Mouse (Mus musculus): ENCODE results near the gene Fam122a.
A peak's percentile ranks its signal among the peaks of the same experiment; 100 is the strongest.

The Fam122a gene

DNA sequence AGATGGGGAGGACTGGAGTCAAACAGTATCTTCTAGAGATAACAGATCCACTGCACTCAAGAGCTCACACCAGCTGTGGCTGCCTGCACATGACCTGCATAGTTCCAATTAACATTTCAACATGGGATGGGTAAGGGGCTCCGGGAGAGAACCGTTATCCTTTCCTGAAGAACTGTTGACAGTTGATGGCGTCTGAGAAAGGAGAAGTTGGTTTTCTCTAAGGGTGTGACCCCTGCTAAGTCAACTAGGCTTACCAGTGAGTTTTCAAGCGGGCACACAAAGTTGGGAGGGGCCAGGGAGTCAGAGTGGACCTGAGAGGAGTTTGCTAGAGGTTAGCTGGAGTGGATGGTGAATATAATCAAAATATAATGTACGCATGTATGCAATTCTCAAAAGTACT is 13.1 kb upstream of the Fam122a start:
- DNase-seq (ENCODE audit: low read depth, low spot score): no peak

DNA sequence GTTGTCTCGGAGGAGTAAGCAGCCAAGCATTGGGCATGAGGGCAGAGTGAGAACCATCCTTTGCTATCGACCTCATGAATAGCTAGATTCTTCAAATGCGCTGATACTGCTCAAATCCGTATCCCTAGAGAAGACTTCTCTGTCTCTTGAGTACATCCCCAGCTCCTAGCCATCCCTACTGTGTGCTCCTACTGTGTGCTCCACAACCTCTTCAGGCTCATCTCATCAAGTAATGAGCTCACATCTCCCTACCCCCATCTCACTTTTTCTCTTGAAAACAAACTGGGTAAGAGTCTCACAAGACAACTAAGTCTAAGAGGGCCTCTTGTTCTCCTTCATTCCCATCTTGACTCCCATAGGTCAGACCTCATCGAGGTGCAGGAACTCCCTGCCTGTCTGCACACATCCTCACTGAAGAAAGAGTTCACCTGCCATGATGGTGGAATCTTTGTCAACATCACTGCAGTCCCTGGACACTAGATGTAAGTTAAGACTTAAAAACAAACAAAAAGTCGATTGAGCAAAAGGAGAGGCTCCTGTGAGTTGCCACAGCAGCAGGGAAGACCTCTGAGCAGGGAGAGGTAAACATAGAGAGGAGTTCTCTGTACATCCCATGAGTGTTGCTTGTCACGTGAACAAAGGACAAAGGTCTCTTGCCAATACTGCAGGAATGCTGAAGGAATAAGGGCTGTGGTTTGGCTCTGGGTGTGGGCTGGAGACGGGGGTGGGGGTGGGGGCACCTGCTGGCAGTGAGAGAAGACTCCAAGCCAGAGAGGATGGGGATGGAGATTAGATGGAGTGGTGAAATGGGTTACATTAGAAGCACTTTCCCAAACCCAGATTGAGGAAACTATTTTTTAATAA is 9.5 kb upstream of the Fam122a start:
- no peak for DNase-seq (ENCODE audit: low read depth, low spot score)

DNA sequence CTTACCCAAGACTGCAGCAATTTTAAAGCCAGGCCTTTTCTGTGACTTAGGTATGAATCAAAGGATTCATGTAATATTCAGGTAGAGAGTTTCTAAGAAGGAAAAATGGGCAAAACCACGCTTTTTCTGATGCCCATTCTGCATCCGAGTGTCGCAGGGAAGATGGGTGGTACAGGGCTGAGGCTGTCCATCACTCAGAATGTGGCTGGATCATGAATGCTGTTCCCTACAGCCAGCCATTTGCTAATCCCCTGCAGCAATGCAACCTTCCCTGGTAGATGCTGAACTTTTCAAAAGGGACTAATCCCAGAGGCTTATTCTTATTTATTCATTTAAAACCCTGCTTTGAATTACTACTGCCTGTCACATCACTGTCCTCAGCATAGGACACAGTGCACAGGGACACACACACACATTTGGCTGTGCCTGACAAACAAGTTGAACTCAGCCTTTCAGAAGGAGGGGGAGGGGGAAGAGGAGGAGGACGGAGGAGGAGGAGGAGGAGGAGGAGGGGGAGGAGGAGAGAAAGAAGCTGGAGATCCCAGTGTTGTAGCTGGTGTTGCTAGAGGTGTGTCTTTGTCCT is 7.5 kb upstream of the Fam122a start:
- no peak for DNase-seq (ENCODE audit: low read depth, low spot score)

DNA sequence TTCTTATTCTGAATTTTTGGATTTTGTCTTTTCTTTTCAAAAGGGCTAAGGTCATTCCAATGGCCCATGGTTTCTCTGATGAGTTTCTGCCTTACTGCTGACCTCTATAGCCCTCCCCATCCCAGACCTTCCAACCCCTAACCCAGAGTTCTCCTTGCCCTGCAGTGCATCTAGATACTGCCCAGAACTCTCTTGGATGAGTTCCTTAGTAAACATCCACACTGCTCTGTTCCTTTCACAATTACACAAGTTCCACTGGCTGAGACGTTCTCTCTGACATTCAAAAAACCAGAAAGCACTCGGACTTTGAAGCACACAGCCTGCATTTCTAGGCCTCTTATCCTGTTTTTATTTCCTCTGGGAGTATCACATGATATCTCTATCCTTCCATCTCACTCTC is 3.8 kb upstream of the Fam122a start:
- DNase-seq (ENCODE audit: low read depth, low spot score): no peak

DNA sequence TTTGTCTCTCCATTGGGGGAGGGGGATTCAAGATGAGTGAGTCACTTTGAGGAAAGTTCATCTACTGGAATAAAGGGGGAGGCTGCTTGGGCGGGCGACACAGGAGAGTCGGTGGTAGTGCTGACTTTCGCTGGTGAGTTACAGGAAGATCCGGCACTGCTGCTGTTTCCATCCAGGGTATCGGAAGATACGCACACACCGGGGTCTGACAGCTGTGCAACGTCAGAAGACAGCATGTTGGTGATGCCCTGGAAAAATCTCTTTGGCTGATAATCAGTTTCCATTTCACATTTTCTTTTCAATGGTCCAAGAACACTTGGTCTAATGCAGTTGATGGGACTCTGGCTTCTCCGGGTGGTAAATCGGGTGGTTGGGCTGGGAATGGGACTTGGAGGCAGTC is 695 bp downstream of the Fam122a start:
- peak; percentile 27 for DNase-seq (ENCODE audit: low read depth, low spot score)

DNA sequence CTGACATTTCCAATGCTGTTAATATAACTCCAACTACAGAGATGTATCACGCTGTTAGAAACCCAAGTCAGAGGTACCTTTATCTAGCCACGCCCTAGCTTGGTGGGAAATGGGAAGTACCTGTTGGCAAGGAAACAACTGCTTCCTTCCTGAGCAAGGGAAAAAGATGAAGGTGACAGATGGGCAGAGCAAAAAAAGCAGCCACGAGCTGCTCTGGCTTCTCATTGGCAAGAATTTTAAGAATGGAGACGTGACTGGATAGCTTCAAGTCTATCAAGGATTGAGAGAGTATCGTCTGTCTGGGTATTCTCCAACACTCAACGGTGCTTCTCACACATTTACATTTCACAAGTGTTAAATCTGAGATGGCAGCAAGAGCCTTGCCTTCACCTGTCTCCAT is 1.9 kb downstream of the Fam122a start:
- no peak for DNase-seq (ENCODE audit: low read depth, low spot score)

DNA sequence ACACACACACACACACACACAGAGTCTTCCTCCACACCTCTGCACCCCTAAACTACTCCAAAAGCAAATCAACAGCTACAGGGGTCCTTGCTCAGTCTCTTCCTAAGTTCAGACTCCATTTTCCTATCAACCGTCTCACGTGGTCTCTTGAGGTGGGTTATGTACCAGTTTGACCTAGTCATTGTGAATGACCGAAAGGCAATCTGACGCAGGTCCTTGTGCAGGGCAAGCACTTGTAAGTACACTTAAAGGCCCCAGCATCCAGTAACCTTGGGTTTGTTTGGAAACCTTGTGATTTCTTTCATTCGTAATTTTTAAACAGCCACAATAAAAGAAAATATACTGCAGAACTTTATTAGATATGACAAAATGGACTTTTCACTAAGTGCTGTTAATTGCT is 4.6 kb downstream of the Fam122a start:
- DNase-seq (ENCODE audit: low read depth, low spot score): no peak

DNA sequence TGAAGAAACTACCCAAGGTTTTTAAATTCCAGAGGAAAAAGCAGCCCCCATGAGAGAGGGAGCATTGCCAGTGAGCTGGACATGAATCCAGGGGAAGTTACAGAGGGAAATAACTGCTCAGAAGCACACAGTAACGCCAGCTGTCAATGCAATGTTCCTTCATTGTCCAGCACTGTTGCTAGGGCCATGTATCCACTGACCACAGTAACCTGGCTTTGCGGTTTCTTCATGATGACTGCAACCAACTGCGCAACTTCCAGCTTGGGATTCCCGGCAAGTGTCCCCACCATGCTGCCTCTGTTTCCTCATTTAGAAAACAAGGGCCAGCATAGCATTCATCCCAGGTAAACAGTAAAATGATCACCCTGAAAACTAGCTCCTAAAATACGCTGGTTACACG is 5.6 kb downstream of the Fam122a start:
- no peak for DNase-seq (ENCODE audit: low read depth, low spot score)

DNA sequence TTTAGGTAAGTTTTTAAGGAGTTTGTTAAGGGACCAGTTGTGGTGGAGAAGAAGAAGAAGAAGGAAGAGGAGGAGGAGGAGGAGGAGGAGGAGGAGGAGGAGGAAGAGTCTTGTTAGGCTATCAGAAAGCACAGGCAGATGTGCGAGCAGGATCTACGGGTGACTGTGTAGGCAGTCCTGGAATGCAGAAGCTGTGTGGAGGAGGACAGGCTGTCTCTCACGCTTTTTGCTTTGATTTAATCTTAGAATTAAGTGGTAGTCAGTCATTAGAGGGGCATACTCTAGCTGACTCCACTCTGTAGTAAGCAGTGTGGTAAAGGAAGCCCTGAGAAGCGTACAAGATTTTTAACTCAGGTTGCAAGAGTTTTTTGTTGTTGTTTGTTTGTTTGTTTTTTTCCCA is 7.9 kb downstream of the Fam122a start:
- no peak for DNase-seq (ENCODE audit: low read depth, low spot score)

DNA sequence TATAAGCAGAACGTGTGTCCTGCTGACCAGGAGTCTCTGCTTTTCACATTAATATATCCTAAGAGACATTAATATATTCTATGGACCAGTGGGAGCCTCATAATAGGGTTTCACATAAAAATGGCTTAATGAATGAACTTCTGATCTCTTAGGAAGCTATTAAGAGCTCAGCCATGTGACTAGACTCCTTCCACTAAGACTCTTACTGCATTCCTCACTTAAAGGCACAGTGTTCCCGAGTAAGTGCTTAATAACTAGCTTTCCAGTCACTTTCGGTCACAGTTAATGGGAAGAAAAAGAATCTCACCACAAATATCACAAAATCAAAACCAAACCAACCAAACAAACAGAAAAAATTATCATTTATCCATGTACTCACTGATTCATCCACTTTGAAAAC is 8.5 kb downstream of the Fam122a start:
- no peak for DNase-seq (ENCODE audit: low read depth, low spot score)

DNA sequence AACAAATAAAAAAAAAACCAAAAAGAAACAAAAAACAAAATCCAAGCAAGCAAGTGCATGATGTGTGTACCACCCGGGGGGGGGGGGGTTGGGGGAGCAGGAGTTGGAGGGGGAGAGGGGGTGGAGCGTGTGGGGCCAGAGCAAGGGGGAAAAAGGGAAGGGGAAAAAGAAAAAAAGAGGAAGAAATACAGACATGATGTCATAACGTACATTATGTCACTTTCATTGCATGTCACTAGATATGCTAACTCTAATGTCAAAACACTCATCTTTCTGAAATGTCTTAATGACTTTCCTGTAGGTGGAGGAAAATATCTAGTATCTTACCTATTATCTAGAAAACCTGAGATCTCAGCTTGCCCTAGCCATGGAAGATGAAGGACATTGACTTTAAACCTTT is 14.1 kb downstream of the Fam122a start:
- DNase-seq (ENCODE audit: low read depth, low spot score): no peak

DNA sequence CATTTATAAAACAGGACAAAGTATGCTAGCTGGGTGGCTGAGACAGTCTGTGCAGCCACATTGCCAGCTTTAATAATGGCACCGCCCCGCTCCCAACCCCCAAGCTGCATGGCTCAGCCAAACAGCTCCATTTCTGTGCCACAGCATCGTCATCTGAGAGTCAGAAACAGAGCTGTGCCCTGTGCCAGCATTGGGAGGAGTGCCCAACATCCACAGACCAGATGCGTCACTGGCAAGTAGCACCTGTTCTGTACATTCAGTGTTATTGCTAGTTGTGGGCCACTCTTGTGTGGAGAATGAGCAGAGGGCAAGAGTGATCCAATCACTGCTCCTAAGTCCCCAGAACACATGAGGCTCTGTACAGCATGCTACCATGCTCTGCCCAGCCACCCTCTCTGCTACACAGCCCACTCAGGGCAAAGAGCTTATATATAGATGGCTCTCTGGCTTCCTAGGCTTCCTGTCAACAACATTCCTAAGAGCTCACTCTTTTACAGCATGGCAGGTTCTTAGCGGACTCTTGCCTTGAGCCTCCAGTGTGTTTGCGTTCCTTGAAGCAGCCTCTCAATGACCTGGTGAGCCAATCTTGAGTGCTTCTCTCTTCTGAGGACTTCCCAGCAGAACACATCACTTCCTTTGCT is 20.4 kb downstream of the Fam122a start:
- no peak for DNase-seq (ENCODE audit: low read depth, low spot score)

DNA sequence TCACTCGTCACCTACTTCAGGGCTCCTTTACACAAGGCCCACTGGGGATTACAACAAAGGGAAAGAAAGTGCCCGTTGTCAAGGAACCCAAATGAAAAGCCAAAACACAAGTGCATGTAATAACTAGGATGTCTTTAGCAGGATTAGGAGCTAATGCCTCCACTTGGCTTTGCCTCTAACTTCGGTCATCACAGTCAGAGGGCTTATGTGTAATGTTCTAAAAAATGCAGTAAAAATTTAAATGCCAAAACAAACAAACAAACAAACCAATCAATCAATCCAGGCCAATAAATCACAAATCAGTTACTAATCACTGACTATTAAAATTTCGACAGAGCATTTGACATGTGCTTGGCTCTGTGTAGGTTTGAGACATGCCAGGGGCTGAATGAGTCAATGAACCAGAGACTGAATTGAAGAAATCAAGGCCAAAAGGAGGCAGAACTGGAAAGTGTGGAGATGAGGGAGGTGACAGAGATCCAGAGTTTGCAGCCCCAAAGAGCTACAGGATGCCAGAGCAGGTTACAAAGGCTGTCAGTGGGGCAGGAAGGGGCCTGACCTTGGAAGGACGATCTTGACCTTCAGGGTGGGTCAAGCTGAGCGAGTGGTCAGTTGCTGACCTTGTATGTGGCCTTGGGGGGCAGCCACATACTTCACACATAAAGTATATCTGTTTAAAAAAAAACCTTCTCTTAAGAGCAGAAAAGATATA is 21.8 kb downstream of the Fam122a start:
- DNase-seq (ENCODE audit: low read depth, low spot score): no peak

DNA sequence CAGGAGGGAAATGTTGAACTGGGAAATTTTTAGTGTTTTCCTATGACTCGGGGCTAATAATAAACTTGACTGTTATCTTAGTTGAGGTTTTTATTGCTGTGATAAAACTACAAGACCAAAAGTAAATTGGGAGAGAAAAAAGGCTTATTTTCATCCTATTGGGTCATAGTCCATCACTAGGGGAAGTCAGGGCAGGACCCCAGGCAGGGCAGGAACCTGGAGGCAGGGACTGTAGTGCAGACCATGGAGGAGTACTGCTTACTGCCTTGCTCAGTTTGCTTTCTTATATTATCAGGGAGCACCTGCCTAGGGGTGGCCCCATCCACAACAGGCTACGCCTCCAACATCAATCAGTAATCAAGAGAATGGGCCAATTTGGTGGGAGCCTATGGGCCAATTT is 22.7 kb downstream of the Fam122a start:
- no peak for DNase-seq (ENCODE audit: low read depth, low spot score)

DNA sequence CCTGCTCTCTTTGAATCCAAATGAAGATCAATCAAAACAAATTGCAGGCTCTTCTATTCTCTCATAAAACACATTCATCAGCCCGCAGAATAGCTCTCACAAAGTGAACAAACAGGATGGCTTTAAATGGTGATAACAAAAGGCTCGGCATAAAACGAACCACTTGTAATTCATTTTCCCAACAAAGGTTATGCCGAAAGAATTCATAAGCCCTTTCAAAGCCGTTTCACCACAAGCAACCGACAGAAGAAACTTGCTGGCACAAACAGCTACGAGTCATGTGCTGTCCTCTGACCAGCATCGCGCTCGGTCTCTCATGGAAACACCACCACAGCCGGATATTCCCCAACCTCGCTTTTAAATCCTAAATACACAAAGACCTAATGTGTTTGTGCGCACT is 23.8 kb downstream of the Fam122a start:
- no peak for DNase-seq (ENCODE audit: low read depth, low spot score)

DNA sequence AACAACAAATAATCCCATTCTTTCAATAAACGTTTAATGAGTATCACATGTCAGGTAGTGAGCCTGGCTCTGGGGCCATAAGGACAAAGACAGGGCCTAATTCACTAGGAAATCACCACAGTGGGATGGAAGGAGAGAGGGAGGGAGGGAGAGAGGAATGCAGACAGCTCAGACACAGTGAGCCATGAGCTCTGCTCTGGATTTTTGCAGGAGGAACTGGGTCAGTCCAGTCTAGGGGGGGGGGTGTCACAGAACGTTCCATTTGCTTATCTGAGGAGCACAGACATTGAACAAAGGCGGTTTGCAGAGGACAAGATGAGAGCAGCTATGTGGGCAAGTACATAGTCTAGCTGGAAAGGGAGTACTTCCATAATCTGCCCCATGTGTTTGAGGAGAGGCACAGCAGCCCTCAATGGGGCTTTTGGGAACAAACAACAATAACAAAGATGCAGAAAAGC is 24.7 kb downstream of the Fam122a start:
- DNase-seq (ENCODE audit: low read depth, low spot score): peak; percentile 16

DNA sequence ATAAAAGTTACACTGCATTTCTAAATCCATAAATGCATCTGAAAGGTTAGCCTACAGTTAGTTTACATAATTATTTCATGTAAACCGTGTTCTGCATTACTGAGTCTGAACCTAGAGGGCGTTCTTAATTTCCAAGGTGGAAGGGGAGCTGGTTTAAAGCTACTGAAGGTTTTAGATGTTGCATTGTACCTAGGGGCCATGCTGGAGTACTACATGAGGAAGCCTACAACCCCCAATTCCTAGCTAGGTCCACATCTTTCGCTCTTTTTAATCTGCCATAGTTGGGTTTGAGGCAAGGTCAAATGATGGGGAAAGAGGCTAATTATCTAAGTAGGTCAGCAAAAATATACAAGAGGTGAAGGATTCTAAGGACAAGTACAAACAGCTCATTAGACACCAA is 25.5 kb downstream of the Fam122a start:
- DNase-seq (ENCODE audit: low read depth, low spot score): no peak

DNA sequence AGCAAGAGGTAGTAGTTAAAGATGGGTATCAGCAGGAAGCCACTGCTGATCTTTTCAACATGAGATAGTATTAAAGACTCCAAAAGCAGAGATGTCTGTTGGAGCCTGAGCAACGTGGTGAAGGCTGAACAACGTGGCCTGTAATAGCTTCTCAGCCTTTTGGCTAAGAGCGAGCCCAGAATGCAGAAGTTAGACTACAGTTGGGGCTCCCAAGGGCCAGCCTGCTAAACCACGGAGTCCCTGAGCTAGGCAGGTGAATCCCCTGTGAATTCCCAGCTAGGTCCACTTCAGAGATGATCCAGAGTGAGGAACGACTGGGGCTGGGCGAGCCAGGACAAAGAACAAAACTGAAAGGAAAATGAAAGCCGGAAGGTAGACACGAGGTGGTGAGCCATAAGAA is 26.4 kb downstream of the Fam122a start:
- DNase-seq (ENCODE audit: low read depth, low spot score): no peak

DNA sequence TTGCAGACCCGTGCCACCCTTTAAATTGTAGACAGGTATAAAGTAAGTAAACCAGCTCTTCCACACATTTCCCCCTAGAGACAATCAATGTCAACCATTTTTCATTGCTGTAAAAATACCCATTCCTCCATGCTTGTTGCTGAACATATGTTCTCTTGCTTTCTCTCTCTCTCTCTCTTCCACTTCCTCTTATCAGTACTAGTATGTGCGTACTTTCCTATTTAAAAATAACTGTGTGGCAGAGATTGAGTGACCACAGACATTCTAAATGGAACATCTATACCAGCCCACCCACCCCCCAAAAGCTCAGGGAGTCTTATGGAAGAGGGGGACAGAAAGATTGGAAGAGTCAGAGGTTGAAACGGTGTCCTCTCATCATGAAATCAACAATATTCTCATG is 32.8 kb downstream of the Fam122a start:
- DNase-seq (ENCODE audit: low read depth, low spot score): no peak

DNA sequence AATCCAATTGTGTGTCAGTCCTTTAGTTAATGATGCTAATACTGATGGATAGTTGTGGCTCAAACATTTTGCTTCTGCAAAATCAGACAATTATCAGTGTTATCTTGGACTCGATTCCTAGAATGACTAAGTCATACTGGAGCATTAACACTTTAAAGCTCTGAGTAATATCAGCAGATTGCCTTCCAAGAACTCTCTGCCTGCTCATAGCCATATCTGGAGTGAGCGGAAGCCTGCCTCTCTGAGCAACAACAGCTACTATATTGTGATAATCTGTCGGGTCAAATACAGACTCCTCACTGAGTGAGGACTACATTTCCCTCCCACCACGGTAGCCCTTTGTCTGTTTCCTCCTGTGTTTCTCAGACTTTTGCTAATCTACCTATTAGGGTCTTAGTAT is 37.4 kb downstream of the Fam122a start:
- DNase-seq (ENCODE audit: low read depth, low spot score): no peak

DNA sequence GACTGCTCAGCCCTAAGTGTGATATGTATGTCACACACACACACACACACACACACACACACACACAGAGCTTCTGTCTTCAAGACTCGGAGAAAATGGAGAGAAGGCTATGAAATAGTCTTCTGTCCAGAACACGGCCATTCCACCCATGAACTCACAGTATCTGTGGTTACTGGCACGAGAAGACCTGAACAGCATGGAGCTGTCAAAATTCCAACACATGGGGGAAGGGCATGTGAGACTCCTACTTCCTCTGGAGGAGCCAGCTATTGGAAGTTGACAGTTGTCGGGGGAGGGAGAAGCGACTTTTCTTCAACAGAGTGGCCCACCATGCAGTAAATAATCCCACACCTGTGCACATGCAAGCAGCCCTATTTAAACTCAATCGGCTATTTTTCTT is 42.9 kb downstream of the Fam122a start:
- no peak for DNase-seq (ENCODE audit: low read depth, low spot score)

DNA sequence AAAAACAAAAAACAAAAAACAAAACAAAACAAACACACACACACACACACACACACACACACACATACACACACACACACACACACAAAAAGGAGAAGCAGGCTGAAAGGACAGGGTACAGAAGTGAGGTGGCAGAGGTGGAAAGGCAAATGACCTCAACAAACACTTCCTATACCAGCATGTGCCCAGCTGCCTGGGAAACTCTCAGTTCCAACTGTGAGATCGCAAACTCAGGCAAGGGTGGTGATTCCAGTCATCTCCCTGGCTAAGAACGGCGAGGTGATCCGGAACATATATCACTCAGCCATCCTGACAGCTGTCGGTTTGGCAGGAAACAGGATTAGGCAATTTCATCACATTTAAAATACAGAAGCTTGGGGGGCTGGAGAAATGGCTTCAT is 44.7 kb downstream of the Fam122a start:
- DNase-seq (ENCODE audit: low read depth, low spot score): no peak
